Mouse (Mus musculus) MEL (cell line): ENCODE measurements around the gene Ahcyl2. TPM values are rescaled to one million over a fixed set of nuclear protein-coding genes. Genes with fewer than 3 reads are reported as not detected.
A peak's percentile ranks its signal among the peaks of the same experiment; 100 is the strongest.

ENCODE experiments used
- DNase-seq: peaks from one replicate; pipeline ENCODE4 v3.0.0; 2011; ENCODE audit warnings: low read depth, low spot score
- H3K27ac ChIP-seq: 2 replicates; pipeline ENCODE4 v1.5.1; 2012; ENCODE audit warnings: low read depth, mild to moderate bottlenecking, control low read depth, low read length, moderate library complexity; ENCODE audit not compliant: control insufficient read depth
- H3K27me3 ChIP-seq, 2 experiments: fragments of 150-350 bp in 1 of 2; sonication (generic) in 1 of 2; 2 replicates each; pipeline ENCODE4 v1.6.1; 2012; ENCODE audit warnings: low read length in 2 of 2, mild to moderate bottlenecking in 2 of 2, improper control_type of control experiment in 1 of 2, moderate library complexity in 1 of 2; ENCODE audit not compliant: insufficient read depth in 2 of 2, control insufficient read depth in 1 of 2
- H3K36me3 ChIP-seq, 2 experiments: 2 replicates each; pipeline ENCODE4 v1.6.1; 2012 to 2014; ENCODE audit warnings: low read length in 2 of 2, improper control_type of control experiment in 1 of 2, inconsistent platforms in 1 of 2, mild to moderate bottlenecking in 1 of 2; ENCODE audit not compliant: insufficient read depth in 2 of 2, control insufficient read depth in 1 of 2
- H3K4me1 ChIP-seq, 2 experiments: fragments of 150-350 bp in 1 of 2; sonication (generic) in 1 of 2; 2 replicates each; pipeline ENCODE4 v1.6.1; 2012; ENCODE audit warnings: low read length in 2 of 2, improper control_type of control experiment in 1 of 2, mild to moderate bottlenecking in 1 of 2; ENCODE audit not compliant: insufficient read depth in 2 of 2, control insufficient read depth in 1 of 2
- H3K4me3 ChIP-seq, 2 experiments: fragments of 150-350 bp in 1 of 2; sonication (generic) in 1 of 2; 2 replicates each; pipeline ENCODE4 v1.5.1; 2012; ENCODE audit warnings: low read depth in 2 of 2, low read length in 2 of 2, mild to moderate bottlenecking in 2 of 2, moderate library complexity in 2 of 2, control low read depth in 1 of 2, improper control_type of control experiment in 1 of 2; ENCODE audit not compliant: control insufficient read depth in 1 of 2, insufficient read depth in 1 of 2
- H3K79me2 ChIP-seq: 2 replicates; pipeline ENCODE4 v1.6.1; 2012; ENCODE audit warnings: mild to moderate bottlenecking, low read length, moderate library complexity; ENCODE audit not compliant: control insufficient read depth, poor library complexity, insufficient read depth
- H3K9ac ChIP-seq: 2 replicates; pipeline ENCODE4 v1.6.1; 2012; ENCODE audit warnings: low read depth, mild to moderate bottlenecking, control low read depth, low read length, moderate library complexity; ENCODE audit not compliant: control insufficient read depth, poor library complexity, severe bottlenecking
- H3K9me3 ChIP-seq: fragments of 150-350 bp; sonication (generic); replicated peaks from 2 replicates; pipeline ENCODE4 v1.6.1; 2012; ENCODE audit warnings: mild to moderate bottlenecking, low read length, improper control_type of control experiment, moderate library complexity; ENCODE audit not compliant: insufficient read depth
- BHLHE40 ChIP-seq: IDR thresholded peaks from 2 replicates; pipeline ENCODE4 v1.6.1; 2012; ENCODE audit warnings: low read depth, mild to moderate bottlenecking, inconsistent platforms, low read length, improper control_type of control experiment, borderline replicate concordance
- CHD1 ChIP-seq: IDR thresholded peaks from 2 replicates; pipeline ENCODE4 v1.6.1; 2012; ENCODE audit warnings: low read depth, mild to moderate bottlenecking, inconsistent platforms, low read length, improper control_type of control experiment
- CHD2 ChIP-seq: IDR thresholded peaks from 2 replicates; pipeline ENCODE4 v1.6.1; 2011; ENCODE audit warnings: low read length, improper control_type of control experiment
- CTCF ChIP-seq, 3 experiments: IDR thresholded peaks in 2 of 3; conservative IDR thresholded peaks in 1 of 3; 2 replicates each; pipeline ENCODE4 v1.5.1; 2011 to 2012; ENCODE audit warnings: low read length in 3 of 3, low read depth in 2 of 3, mild to moderate bottlenecking in 2 of 3, improper control_type of control experiment in 1 of 3, inconsistent platforms in 1 of 3, mixed read lengths in 1 of 3, moderate library complexity in 1 of 3; ENCODE audit not compliant: control insufficient read depth in 1 of 3, insufficient read depth in 1 of 3, poor library complexity in 1 of 3, severe bottlenecking in 1 of 3
- E2F4 ChIP-seq: IDR thresholded peaks from 2 replicates; pipeline ENCODE4 v1.6.1; 2011; ENCODE audit warnings: low read depth, low read length, improper control_type of control experiment, borderline replicate concordance
- ELF1 ChIP-seq: IDR thresholded peaks from 2 replicates; pipeline ENCODE4 v1.6.1; 2014; ENCODE audit warnings: low read depth, mild to moderate bottlenecking, inconsistent platforms, low read length, improper control_type of control experiment, moderate library complexity
- EP300 ChIP-seq, 2 experiments: IDR thresholded peaks; 2 replicates each; pipeline ENCODE4 v1.6.1; 2011; ENCODE audit warnings: improper control_type of control experiment in 2 of 2, low read length in 2 of 2, low read depth in 1 of 2, mild to moderate bottlenecking in 1 of 2
- ETS1 ChIP-seq: IDR thresholded peaks from 2 replicates; pipeline ENCODE4 v1.6.1; 2012; ENCODE audit warnings: low read depth, mild to moderate bottlenecking, inconsistent platforms, low read length, improper control_type of control experiment, moderate library complexity
- GABPA ChIP-seq: IDR thresholded peaks from 2 replicates; pipeline ENCODE4 v1.6.1; 2012; ENCODE audit warnings: low read depth, mild to moderate bottlenecking, inconsistent platforms, low read length, improper control_type of control experiment, moderate library complexity
- GATA1 ChIP-seq: IDR thresholded peaks from 2 replicates; pipeline ENCODE4 v1.6.1; 2011; ENCODE audit warnings: low read depth, low read length, improper control_type of control experiment
- HCFC1 ChIP-seq: IDR thresholded peaks from 2 replicates; pipeline ENCODE4 v1.6.1; 2012; ENCODE audit warnings: low read depth, mild to moderate bottlenecking, inconsistent platforms, low read length, improper control_type of control experiment, moderate library complexity
- JUND ChIP-seq: IDR thresholded peaks from 2 replicates; pipeline ENCODE4 v1.6.1; 2011; ENCODE audit warnings: low read depth, mild to moderate bottlenecking, improper control_type of control experiment, low read length
- KAT2A ChIP-seq: conservative IDR thresholded peaks from 2 replicates; pipeline ENCODE4 v1.6.1; 2012; ENCODE audit warnings: low read depth, low read length, improper control_type of control experiment, inconsistent platforms
- MAX ChIP-seq: IDR thresholded peaks from 2 replicates; pipeline ENCODE4 v1.6.1; 2011; ENCODE audit warnings: low read length, improper control_type of control experiment
- MAZ ChIP-seq: IDR thresholded peaks from 2 replicates; pipeline ENCODE4 v1.6.1; 2012; ENCODE audit warnings: low read depth, mild to moderate bottlenecking, inconsistent platforms, low read length, improper control_type of control experiment
- MEF2A ChIP-seq: IDR thresholded peaks from 2 replicates; pipeline ENCODE4 v1.6.1; 2014; ENCODE audit warnings: low read depth, mild to moderate bottlenecking, inconsistent platforms, low read length, improper control_type of control experiment; ENCODE audit not compliant: poor library complexity, insufficient replicate concordance, severe bottlenecking; ENCODE audit errors: extremely low read depth
- MXI1 ChIP-seq: IDR thresholded peaks from 2 replicates; pipeline ENCODE4 v1.6.1; 2011; ENCODE audit warnings: mild to moderate bottlenecking, low read depth, low read length, improper control_type of control experiment
- MYB ChIP-seq: IDR thresholded peaks from 2 replicates; pipeline ENCODE4 v1.6.1; 2011; ENCODE audit warnings: mild to moderate bottlenecking, low read depth, low read length, improper control_type of control experiment
- MYC ChIP-seq: IDR thresholded peaks from 2 replicates; pipeline ENCODE4 v1.6.1; 2011; ENCODE audit warnings: low read depth, mild to moderate bottlenecking, low read length, improper control_type of control experiment, moderate library complexity
- NELFE ChIP-seq: IDR thresholded peaks from 2 replicates; pipeline ENCODE4 v1.6.1; 2011; ENCODE audit warnings: low read depth, low read length, improper control_type of control experiment
- NRF1 ChIP-seq: IDR thresholded peaks from 2 replicates; pipeline ENCODE4 v1.6.1; 2014; ENCODE audit warnings: low read depth, mild to moderate bottlenecking, inconsistent platforms, low read length, improper control_type of control experiment, moderate library complexity; ENCODE audit not compliant: poor library complexity, insufficient read depth, severe bottlenecking
- POLR2A ChIP-seq, 2 experiments: IDR thresholded peaks; 2 replicates each; pipeline ENCODE4 v1.6.1; 2011 to 2012; ENCODE audit warnings: low read length in 2 of 2, mild to moderate bottlenecking in 2 of 2, control low read depth in 1 of 2, improper control_type of control experiment in 1 of 2, low read depth in 1 of 2, moderate library complexity in 1 of 2; ENCODE audit not compliant: control insufficient read depth in 1 of 2, insufficient read depth in 1 of 2, poor library complexity in 1 of 2
- POLR2AphosphoS2 ChIP-seq: IDR thresholded peaks from 2 replicates; pipeline ENCODE4 v1.6.1; 2011; ENCODE audit warnings: low read length, improper control_type of control experiment
- POLR2AphosphoS5 ChIP-seq: IDR thresholded peaks from 2 replicates; pipeline ENCODE4 v1.6.1; 2012; ENCODE audit warnings: low read depth, borderline replicate concordance, mild to moderate bottlenecking, inconsistent platforms, low read length, moderate library complexity, mixed read lengths
- RAD21 ChIP-seq: IDR thresholded peaks from 2 replicates; pipeline ENCODE4 v1.6.1; 2011; ENCODE audit warnings: mild to moderate bottlenecking, low read depth, low read length, improper control_type of control experiment
- RCOR1 ChIP-seq: IDR thresholded peaks from 2 replicates; pipeline ENCODE4 v1.6.1; 2012; ENCODE audit warnings: low read depth, mild to moderate bottlenecking, inconsistent platforms, low read length, improper control_type of control experiment
- SMC3 ChIP-seq: IDR thresholded peaks from 2 replicates; pipeline ENCODE4 v1.6.1; 2011; ENCODE audit warnings: low read depth, low read length, improper control_type of control experiment
- TAL1 ChIP-seq: IDR thresholded peaks from 2 replicates; pipeline ENCODE4 v1.6.1; 2012; ENCODE audit warnings: mild to moderate bottlenecking, inconsistent platforms, low read length, moderate library complexity, mixed read lengths
- TBP ChIP-seq: IDR thresholded peaks from 2 replicates; pipeline ENCODE4 v1.8.0; 2011; ENCODE audit warnings: low read depth, low read length, improper control_type of control experiment
- TCF12 ChIP-seq: IDR thresholded peaks from 2 replicates; pipeline ENCODE4 v1.6.1; 2014; ENCODE audit warnings: low read depth, mild to moderate bottlenecking, inconsistent platforms, low read length, improper control_type of control experiment, moderate library complexity
- UBTF ChIP-seq: IDR thresholded peaks from 2 replicates; pipeline ENCODE4 v1.6.1; 2012; ENCODE audit warnings: low read depth, mild to moderate bottlenecking, inconsistent platforms, low read length, improper control_type of control experiment, moderate library complexity, borderline replicate concordance; ENCODE audit not compliant: insufficient read depth
- USF1 ChIP-seq: IDR thresholded peaks from 2 replicates; pipeline ENCODE4 v1.6.1; 2014; ENCODE audit warnings: low read depth, mild to moderate bottlenecking, inconsistent platforms, low read length, improper control_type of control experiment, moderate library complexity
- USF2 ChIP-seq, 2 experiments: IDR thresholded peaks; 2 replicates each; pipeline ENCODE4 v1.6.1; 2011 to 2012; ENCODE audit warnings: improper control_type of control experiment in 2 of 2, low read length in 2 of 2, borderline replicate concordance in 1 of 2, inconsistent platforms in 1 of 2, low read depth in 1 of 2, mild to moderate bottlenecking in 1 of 2; ENCODE audit not compliant: insufficient read depth in 1 of 2
- ZC3H11A ChIP-seq: IDR thresholded peaks from 2 replicates; pipeline ENCODE4 v1.6.1; 2012; ENCODE audit warnings: low read depth, mild to moderate bottlenecking, inconsistent platforms, low read length, improper control_type of control experiment
- ZKSCAN1 ChIP-seq: IDR thresholded peaks from 2 replicates; pipeline ENCODE4 v1.6.1; 2012; ENCODE audit warnings: low read depth, mild to moderate bottlenecking, inconsistent platforms, low read length, improper control_type of control experiment, moderate library complexity
- ZMIZ1 ChIP-seq: IDR thresholded peaks from 2 replicates; pipeline ENCODE4 v1.6.1; 2012; ENCODE audit warnings: low read depth, mild to moderate bottlenecking, inconsistent platforms, low read length, improper control_type of control experiment, moderate library complexity
- ZNF384 ChIP-seq: IDR thresholded peaks from 2 replicates; pipeline ENCODE4 v1.6.1; 2012; ENCODE audit warnings: low read depth, mild to moderate bottlenecking, inconsistent platforms, low read length, improper control_type of control experiment
- polyA plus RNA-seq, 2 experiments: library from polyadenylated mRNA; stranded (reverse) in 1 of 2; unstranded in 1 of 2; fragments of >175 nt in 1 of 2; fragments of >200 nt in 1 of 2; gene quantifications; 2 replicates each; pipeline versions ENCODE4 v1.2.1 to v1.2.4; 2012; ENCODE audit warnings: low replicate concordance in 2 of 2, low read depth in 1 of 2; ENCODE audit not compliant: insufficient read length in 2 of 2, insufficient read depth in 1 of 2, missing spikeins in 1 of 2
- total RNA-seq: library from RNA; depleted of rRNA; stranded (reverse); fragments of 300-350 nt; gene quantifications from 2 replicates; pipeline ENCODE4 v1.2.3, GENCODE M21; 2012

Gene Ahcyl2
- total and polyA plus RNA-seq, 3 experiments: 16.9 to 17.0 TPM; not detected in 1

GRCm38 (mm10) chr6:29853213-29853899 lies 85.5 kb downstream of the Ahcyl2 start:
- Histone ChIP-seq H3K27me3 (no peaks in the 10 kb centered on the region), H3K79me2 (no peaks in the 10 kb centered on the region), H3K27ac (no peak overlapping the region), H3K9me3 (no peaks in the 10 kb centered on the region), H3K36me3 (no peaks in the 10 kb centered on the region; a peak in 1 of 4 replicates), H3K9ac (no peak overlapping the region), H3K4me1 (peaks cover 0 to under 1% of the 10 kb centered on the region in 2 experiments; a peak in 1 of 4 replicates), H3K4me3 (no peak overlapping the region)
- DNase-seq: peak; percentile 70
- no peak for TF ChIP-seq USF1
- no peak for TF ChIP-seq ETS1
- TF ChIP-seq ZC3H11A: peak; percentile 62
- TF ChIP-seq NELFE: no peak
- TF ChIP-seq RAD21: peak; percentile 79
- TF ChIP-seq SMC3: peak; percentile 86
- no peak for TF ChIP-seq MYB
- TF ChIP-seq CHD1: no peak
- no peak for TF ChIP-seq MYC
- no peak for TF ChIP-seq CHD2
- no peak for TF ChIP-seq HCFC1
- no peak for TF ChIP-seq KAT2A
- TF ChIP-seq ZNF384: peak; percentile 81
- TF ChIP-seq POLR2A (IDR thresholded peaks at IDR 0.05; ENCODE audit: control insufficient read depth in 1 of 2, insufficient read depth in 1 of 2, low read depth in 1 of 2, low read length in 2 of 2, poor library complexity in 1 of 2): no peak
- no peak for TF ChIP-seq MAX
- no peak for TF ChIP-seq ELF1
- no peak for TF ChIP-seq TCF12
- TF ChIP-seq ZMIZ1: no peak
- no peak for TF ChIP-seq USF2 (IDR thresholded peaks at IDR 0.05; ENCODE audit: borderline replicate concordance in 1 of 2, insufficient read depth in 1 of 2, low read depth in 1 of 2, low read length in 2 of 2)
- TF ChIP-seq ZKSCAN1: no peak
- no peak for TF ChIP-seq POLR2AphosphoS2
- TF ChIP-seq TBP: no peak
- TF ChIP-seq MXI1: no peak
- TF ChIP-seq CTCF (IDR thresholded peaks at IDR 0.05 in 2 of 3, conservative IDR thresholded peaks at IDR 0.05 in 1 of 3; ENCODE audit: control insufficient read depth in 1 of 3, insufficient read depth in 1 of 3, low read depth in 2 of 3, low read length in 3 of 3, poor library complexity in 1 of 3, severe bottlenecking in 1 of 3): peak; percentile 84 to 90 (median 89)
- TF ChIP-seq MEF2A: no peak
- TF ChIP-seq E2F4: no peak
- TF ChIP-seq BHLHE40: no peak
- no peak for TF ChIP-seq TAL1
- no peak for TF ChIP-seq MAZ
- no peak for TF ChIP-seq GATA1
- TF ChIP-seq GABPA: no peak
- TF ChIP-seq POLR2AphosphoS5: no peak
- TF ChIP-seq NRF1: no peak
- no peak for TF ChIP-seq JUND
- 0 out of 2 replicates have a peak, but pooled peaks have one; percentile 55 for TF ChIP-seq RCOR1
- no peak for TF ChIP-seq EP300 (IDR thresholded peaks at IDR 0.05; ENCODE audit: low read depth in 1 of 2, low read length in 2 of 2)
- TF ChIP-seq UBTF: no peak
